Mouse (Mus musculus) bone marrow, adult 2 months (tissue): Measurements from ENCODE around the gene Ablim1.

Source experiments
- CTCF ChIP-seq: fragments of 200-500 bp; IDR thresholded peaks from 2 replicates; pipeline ENCODE4 v1.5.1; 2011; ENCODE audit warnings: low read length, control low read depth; ENCODE audit not compliant: control insufficient read depth, insufficient read depth
- POLR2A ChIP-seq: fragments of 200-500 bp; IDR thresholded peaks from 2 replicates; pipeline ENCODE4 v1.6.1; 2011; ENCODE audit warnings: low read depth, mild to moderate bottlenecking, control low read depth, low read length, borderline replicate concordance; ENCODE audit not compliant: control insufficient read depth

GRCm38 (mm10) chr19:57172321-57172720, 142.4 kb downstream of the Ablim1 start:
- TF ChIP-seq CTCF, result no peak
- TF ChIP-seq POLR2A, result no peak
